Mouse (Mus musculus): Measurements from ENCODE around the gene Iffo2. TPM values are rescaled to one million over a fixed set of nuclear protein-coding genes. Genes with fewer than 3 reads are reported as not detected.

Gene Iffo2
- polyA plus RNA-seq, 1 experiment from 2014 or later: 3.5 TPM

DNA sequence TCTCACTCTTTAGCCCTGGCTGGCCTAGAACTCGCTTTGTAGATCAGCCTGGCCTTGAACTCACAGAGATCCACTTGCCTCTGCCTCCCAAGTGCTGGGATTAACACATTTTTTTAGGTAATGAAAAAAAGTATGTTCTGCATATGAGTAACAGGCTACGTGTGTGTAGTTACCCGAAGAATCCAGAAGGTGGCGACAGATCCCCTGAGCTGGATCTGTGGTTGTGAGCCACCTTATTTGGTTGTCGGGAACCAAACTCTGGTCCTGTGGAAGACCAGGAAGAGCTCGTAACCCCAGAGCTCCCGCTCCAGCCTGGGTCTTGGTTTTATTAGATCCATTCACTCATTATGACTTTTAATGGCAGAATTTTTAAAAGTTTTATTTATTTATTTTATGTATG is 116.6 kb downstream of the Iffo2 start:
- WGBS: 84% methylated on average over 7 of the region's 7 CpGs
- H3K4me2 ChIP-seq (ENCODE audit: low read length): no peak overlapping the region

DNA sequence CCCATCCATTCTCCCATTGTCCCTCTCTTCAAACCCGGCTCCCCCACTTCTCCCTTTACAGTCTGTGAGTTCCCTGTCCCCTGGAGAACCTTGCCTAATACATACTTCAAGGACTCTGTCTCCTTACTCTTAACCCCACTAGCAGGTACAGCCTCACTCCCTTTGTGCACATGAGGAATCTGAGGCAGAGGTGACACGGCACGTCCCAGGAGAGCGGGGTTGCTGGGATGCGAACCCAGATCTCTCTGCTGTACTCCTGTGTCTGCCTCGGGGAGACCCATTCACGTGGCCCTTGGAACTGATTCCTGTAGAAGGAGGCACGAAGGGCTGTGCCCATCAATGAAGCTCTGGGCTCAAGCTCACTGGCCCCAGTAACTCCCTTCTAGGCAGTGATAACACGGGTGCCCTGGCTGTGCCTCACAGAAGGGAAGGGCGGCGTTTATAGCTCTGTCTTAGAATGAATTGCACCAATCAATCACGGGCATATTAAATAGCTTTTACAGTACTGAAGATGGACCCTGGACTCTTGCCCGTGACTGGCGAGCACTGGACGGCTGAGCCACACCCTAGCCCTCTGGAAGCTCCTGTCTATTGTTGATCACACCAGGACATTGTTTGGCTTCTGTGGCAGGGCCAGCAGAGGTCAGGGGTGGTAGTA is 119.9 kb downstream of the Iffo2 start:
- Histone ChIP-seq H3K4me3 (ENCODE audit: low read length) (no peak overlapping the region), H3K9me3 (ENCODE audit: control insufficient read depth, low read length) (no peaks in the 10 kb centered on the region; the same call in 1 of the 2 replicates), H3K36me3 (ENCODE audit: control insufficient read depth, insufficient read depth, low read length) (peaks cover 15% of the 10 kb centered on the region), H3K4me1 (ENCODE audit: control insufficient read depth, insufficient read depth, low read depth, low read length) (no peaks in the 10 kb centered on the region), H3K9ac (ENCODE audit: low read depth, low read length) (no peak overlapping the region), H3K27me3 (replicated peaks; ENCODE audit: control insufficient read depth, insufficient read depth, low read length) (no peaks in the 10 kb centered on the region), H3K4me2 (ENCODE audit: low read length) (no peak overlapping the region), H3K27ac (ENCODE audit: low read depth, low read length) (no peak overlapping the region)
- WGBS: 70% methylated on average over 15 of the region's 15 CpGs
- no peak for ATAC-seq

More for the DNA sequence above, 116.6 kb downstream of the Iffo2 start:
- Histone ChIP-seq H3K4me1 (ENCODE audit: control insufficient read depth, insufficient read depth, low read depth, low read length) (peaks cover 5% of the 10 kb centered on the region), H3K36me3 (ENCODE audit: control insufficient read depth, insufficient read depth, low read length) (peaks cover 23% of the 10 kb centered on the region), H3K27ac (ENCODE audit: low read depth, low read length) (no peak overlapping the region), H3K9ac (ENCODE audit: low read depth, low read length) (no peak overlapping the region), H3K4me3 (ENCODE audit: low read length) (no peak overlapping the region), H3K27me3 (replicated peaks; ENCODE audit: control insufficient read depth, insufficient read depth, low read length) (0 out of 2 replicates have a peak, but pooled peaks cover 2% of the 10 kb centered on the region), H3K9me3 (ENCODE audit: control insufficient read depth, low read length) (no peaks in the 10 kb centered on the region; the same call in 1 of the 2 replicates)
- no peak for ATAC-seq

DNA sequence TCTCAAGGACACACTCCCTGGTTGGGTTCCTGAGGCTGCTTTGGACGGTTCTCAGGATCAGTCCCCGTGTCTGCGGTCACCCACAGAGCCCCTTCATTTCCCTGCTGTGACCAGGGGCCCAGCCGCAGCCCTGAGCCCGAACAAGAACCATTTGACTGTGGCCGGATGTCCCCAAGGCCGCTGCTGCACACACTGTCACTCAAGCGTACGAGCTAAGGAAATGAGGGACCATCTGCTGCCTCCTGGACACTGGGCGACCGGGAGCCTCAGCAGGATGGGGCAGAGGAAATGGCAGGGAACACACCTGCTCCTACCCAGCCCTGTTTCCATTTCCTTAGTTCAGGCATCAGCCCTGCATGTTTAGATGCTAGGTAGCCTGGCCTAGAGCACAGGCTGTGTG is 120.6 kb downstream of the Iffo2 start:
- Histone ChIP-seq H3K9ac (ENCODE audit: low read depth, low read length) (no peak overlapping the region), H3K4me2 (ENCODE audit: low read length) (no peak overlapping the region), H3K27me3 (replicated peaks; ENCODE audit: control insufficient read depth, insufficient read depth, low read length) (no peaks in the 10 kb centered on the region), H3K4me1 (ENCODE audit: control insufficient read depth, insufficient read depth, low read depth, low read length) (no peaks in the 10 kb centered on the region), H3K36me3 (ENCODE audit: control insufficient read depth, insufficient read depth, low read length) (peaks cover 14% of the 10 kb centered on the region), H3K27ac (ENCODE audit: low read depth, low read length) (no peak overlapping the region), H3K4me3 (ENCODE audit: low read length) (no peak overlapping the region), H3K9me3 (ENCODE audit: control insufficient read depth, low read length) (no peaks in the 10 kb centered on the region; the same call in 1 of the 2 replicates)
- ATAC-seq: no peak
- 42% methylated on average over 11 of the region's 11 CpGs for WGBS

DNA sequence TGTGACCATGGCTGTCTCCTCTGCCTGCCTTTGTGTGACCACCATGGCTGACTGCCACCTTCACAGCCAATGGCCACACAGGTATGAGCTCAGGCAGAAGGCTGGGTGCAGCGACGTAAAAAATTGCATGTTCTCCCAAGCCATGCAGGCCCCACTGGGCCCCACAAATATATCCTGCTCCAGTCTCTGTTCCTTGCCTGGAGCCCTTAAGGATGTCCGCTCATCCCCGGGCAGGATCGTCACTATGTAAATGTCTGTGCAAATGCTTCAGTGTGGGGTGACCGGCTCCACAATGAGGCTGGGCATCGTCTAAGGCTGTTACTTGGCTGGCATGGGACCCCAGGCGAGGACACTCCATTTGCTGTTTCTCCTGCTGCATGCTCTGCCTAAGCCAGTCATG is 122.9 kb downstream of the Iffo2 start, which contains the start of gene Tas1r2:
TSS of gene Tas1r2 (plus strand) at position 301 of the 400 bp plus-strand sequence.
- H3K36me3 ChIP-seq (ENCODE audit: control insufficient read depth, insufficient read depth, low read length): peaks cover 8% of the 10 kb centered on the region; the same call in 1 of the 2 replicates
- H3K4me2 ChIP-seq (ENCODE audit: low read length): no peak within 1 kb of the TSS
- WGBS: 89% methylated on average over 8 of the region's 8 CpGs
- H3K4me1 ChIP-seq (ENCODE audit: control insufficient read depth, insufficient read depth, low read depth, low read length): no peaks in the 10 kb centered on the region
- no peak for ATAC-seq
- H3K9me3 ChIP-seq (ENCODE audit: control insufficient read depth, low read length): 0 out of 2 replicates have a peak, but pooled peaks cover 2% of the 10 kb centered on the region
- no peak within 1 kb of the TSS for H3K9ac ChIP-seq (ENCODE audit: low read depth, low read length)
- no peaks in the 10 kb centered on the region for H3K27me3 ChIP-seq (replicated peaks; ENCODE audit: control insufficient read depth, insufficient read depth, low read length)
- H3K27ac ChIP-seq (ENCODE audit: low read depth, low read length): no peak within 1 kb of the TSS
- H3K4me3 ChIP-seq (ENCODE audit: low read length): no peak within 1 kb of the TSS

DNA sequence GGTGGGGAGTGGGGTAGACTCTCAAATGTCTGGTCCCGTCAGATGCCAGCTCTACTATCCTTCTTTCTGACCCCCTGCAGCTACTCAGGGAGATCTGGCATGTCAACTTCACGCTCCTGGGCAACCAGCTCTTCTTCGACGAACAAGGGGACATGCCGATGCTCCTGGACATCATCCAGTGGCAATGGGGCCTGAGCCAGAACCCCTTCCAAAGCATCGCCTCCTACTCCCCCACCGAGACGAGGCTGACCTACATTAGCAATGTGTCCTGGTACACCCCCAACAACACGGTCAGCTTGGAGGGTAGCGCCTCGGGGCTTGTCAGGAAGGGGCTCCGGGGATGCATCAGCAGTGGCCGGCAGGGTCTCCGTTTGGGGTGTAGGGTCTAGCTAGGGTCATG is 131.5 kb downstream of the Iffo2 start:
- 67% methylated on average over 14 of the region's 14 CpGs for WGBS

DNA sequence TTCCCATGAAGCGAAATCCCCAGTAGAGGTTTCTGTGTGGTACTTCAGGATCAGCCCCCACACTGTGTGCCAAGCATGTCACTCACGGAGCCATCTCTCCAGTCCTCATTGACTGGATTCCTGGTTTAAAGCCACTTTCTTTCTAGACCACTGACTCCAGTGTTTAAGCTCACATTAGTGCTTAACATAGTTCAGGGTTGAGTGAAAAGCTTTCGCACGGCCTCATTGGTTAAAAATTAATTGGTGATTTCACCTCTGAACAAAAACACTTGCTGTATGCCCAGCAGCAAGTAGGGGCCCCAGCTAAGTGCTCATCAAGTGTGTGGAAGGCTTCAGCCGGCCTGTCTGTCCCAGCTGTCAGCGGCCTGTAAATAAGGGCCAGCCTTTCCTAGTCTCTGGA is 137.3 kb downstream of the Iffo2 start:
- WGBS: 47% methylated on average over 6 of the region's 6 CpGs
- Histone ChIP-seq H3K9me3 (ENCODE audit: control insufficient read depth, low read length) (no peaks in the 10 kb centered on the region), H3K36me3 (ENCODE audit: control insufficient read depth, insufficient read depth, low read length) (no peaks in the 10 kb centered on the region), H3K4me2 (ENCODE audit: low read length) (no peak overlapping the region), H3K27ac (ENCODE audit: low read depth, low read length) (no peak overlapping the region), H3K9ac (ENCODE audit: low read depth, low read length) (no peak overlapping the region), H3K4me1 (ENCODE audit: control insufficient read depth, insufficient read depth, low read depth, low read length) (no peaks in the 10 kb centered on the region), H3K27me3 (replicated peaks; ENCODE audit: control insufficient read depth, insufficient read depth, low read length) (no peaks in the 10 kb centered on the region), H3K4me3 (ENCODE audit: low read length) (no peak overlapping the region)
- ATAC-seq: no peak

More for the DNA sequence above, 131.5 kb downstream of the Iffo2 start:
- no peak overlapping the region for H3K27ac ChIP-seq (ENCODE audit: low read depth, low read length)
- H3K9ac ChIP-seq (ENCODE audit: low read depth, low read length): no peak overlapping the region
- no peak overlapping the region for H3K4me3 ChIP-seq (ENCODE audit: low read length)
- H3K36me3 ChIP-seq (ENCODE audit: control insufficient read depth, insufficient read depth, low read length): no peaks in the 10 kb centered on the region
- no peaks in the 10 kb centered on the region for H3K27me3 ChIP-seq (replicated peaks; ENCODE audit: control insufficient read depth, insufficient read depth, low read length)
- H3K4me2 ChIP-seq (ENCODE audit: low read length): no peak overlapping the region
- no peak for ATAC-seq
- H3K4me1 ChIP-seq (ENCODE audit: control insufficient read depth, insufficient read depth, low read depth, low read length): no peaks in the 10 kb centered on the region
- H3K9me3 ChIP-seq (ENCODE audit: control insufficient read depth, low read length): peaks cover 12% of the 10 kb centered on the region; the same call in 1 of the 2 replicates

DNA sequence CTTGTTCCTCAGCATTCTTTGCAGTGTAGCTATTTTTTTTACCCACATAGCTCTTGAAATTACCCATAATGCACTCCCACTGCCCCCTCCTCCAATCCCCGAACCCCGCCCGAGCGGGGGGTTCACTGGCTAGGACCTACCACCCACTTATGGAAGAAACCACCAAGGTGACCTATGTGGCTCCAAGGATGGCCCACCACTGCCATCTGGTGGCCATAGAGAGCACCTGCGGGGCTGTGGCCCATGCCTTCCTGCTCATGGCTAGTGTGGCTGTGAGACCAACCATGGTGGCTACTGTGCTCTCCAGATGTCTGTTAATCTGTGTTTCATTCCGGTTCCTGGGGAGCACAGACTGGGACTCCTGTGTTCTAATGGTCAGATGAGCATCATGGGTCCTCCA is 139.5 kb downstream of the Iffo2 start:
- Histone ChIP-seq H3K27me3 (replicated peaks; ENCODE audit: control insufficient read depth, insufficient read depth, low read length) (0 out of 2 replicates have a peak, but pooled peaks cover 2% of the 10 kb centered on the region), H3K9me3 (ENCODE audit: control insufficient read depth, low read length) (no peaks in the 10 kb centered on the region), H3K4me1 (ENCODE audit: control insufficient read depth, insufficient read depth, low read depth, low read length) (no peaks in the 10 kb centered on the region), H3K4me2 (ENCODE audit: low read length) (no peak overlapping the region), H3K36me3 (ENCODE audit: control insufficient read depth, insufficient read depth, low read length) (no peaks in the 10 kb centered on the region), H3K9ac (ENCODE audit: low read depth, low read length) (no peak overlapping the region), H3K4me3 (ENCODE audit: low read length) (no peak overlapping the region), H3K27ac (ENCODE audit: low read depth, low read length) (no peak overlapping the region)
- 16% methylated on average over 6 of the region's 6 CpGs for WGBS
- ATAC-seq: no peak

Small RNAs within 50 kb of the gene (microRNA-seq; reads per million reads assigned to microRNA genes)
- gene Gm25571 (not detected), gene Mir7020 (not detected)

Other genes starting within 250 kb of the Iffo2 start
- gene Pqlc2, start 219.8 kb upstream of the Iffo2 start, polyA plus RNA-seq (2015; fragmentation: Nextera tagmentation; extraction: Ambion mirVana): 14.0 and 15.5 TPM in 2 replicates
- gene Akr7a5, start 219.8 kb upstream of the Iffo2 start, polyA plus RNA-seq (2015; fragmentation: Nextera tagmentation; extraction: Ambion mirVana): 64.7 and 65.5 TPM in 2 replicates
- 82.7 and 84.5 TPM in 2 replicates for gene Mrto4, start 178.0 kb upstream of the Iffo2 start, polyA plus RNA-seq (2015; fragmentation: Nextera tagmentation; extraction: Ambion mirVana)
- 45.3 and 49.1 TPM in 2 replicates for gene Emc1, start 178.0 kb upstream of the Iffo2 start, polyA plus RNA-seq (2015; fragmentation: Nextera tagmentation; extraction: Ambion mirVana)
- gene Ubr4, start 177.9 kb upstream of the Iffo2 start, polyA plus RNA-seq (2015; fragmentation: Nextera tagmentation; extraction: Ambion mirVana): 82.1 and 84.6 TPM in 2 replicates
- gene Gm21969, start 72.6 kb downstream of the Iffo2 start, polyA plus RNA-seq (2015; fragmentation: Nextera tagmentation; extraction: Ambion mirVana): not detected in 2 replicates
- gene Aldh4a1, start 92.3 kb downstream of the Iffo2 start, polyA plus RNA-seq (2015; fragmentation: Nextera tagmentation; extraction: Ambion mirVana): 31.9 and 35.4 TPM in 2 replicates
- not detected in 2 replicates for gene Tas1r2, start 123.0 kb downstream of the Iffo2 start, polyA plus RNA-seq (2015; fragmentation: Nextera tagmentation; extraction: Ambion mirVana)